Mouse (Mus musculus) embryonic facial prominence, embryonic 15.5 days (tissue): ENCODE data around the gene Foxj2. TPM values are rescaled to one million over a fixed set of nuclear protein-coding genes. Genes with fewer than 3 reads are reported as not detected.

ENCODE experiments used
- ATAC-seq: fragments of 200-750 bp; cut with Nextera tagmentation; 2 replicates; pipeline ENCODE4 v1.8.0; 2017; ENCODE audit warnings: low read depth, moderate TSS enrichment; ENCODE audit not compliant: insufficient number of reproducible peaks, low FRiP score, low TSS enrichment
- H3K27ac ChIP-seq: fragments of 300-500 bp; sonication (generic); replicated peaks from 2 replicates; pipeline ENCODE4 v1.5.1; 2015; ENCODE audit warnings: mild to moderate bottlenecking, inconsistent platforms
- H3K27me3 ChIP-seq: fragments of 300-500 bp; sonication (generic); 2 replicates; pipeline ENCODE4 v1.6.1; 2015; ENCODE audit warnings: inconsistent platforms
- H3K36me3 ChIP-seq: fragments of 300-500 bp; sonication (generic); 2 replicates; pipeline ENCODE4 v1.6.1; 2015; ENCODE audit warnings: mild to moderate bottlenecking, inconsistent platforms
- H3K4me1 ChIP-seq: fragments of 300-500 bp; sonication (generic); 2 replicates; pipeline ENCODE4 v1.6.1; 2015; ENCODE audit warnings: inconsistent platforms
- H3K4me2 ChIP-seq: fragments of 300-500 bp; sonication (generic); replicated peaks from 2 replicates; pipeline ENCODE4 v1.6.1; 2015; ENCODE audit warnings: mild to moderate bottlenecking, inconsistent platforms
- H3K4me3 ChIP-seq: fragments of 300-500 bp; sonication (generic); replicated peaks from 2 replicates; pipeline ENCODE4 v1.5.1; 2015; ENCODE audit warnings: mild to moderate bottlenecking, inconsistent platforms
- H3K9ac ChIP-seq: fragments of 300-500 bp; sonication (generic); 2 replicates; pipeline ENCODE4 v1.6.1; 2015; ENCODE audit warnings: inconsistent platforms
- H3K9me3 ChIP-seq: fragments of 300-500 bp; sonication (generic); replicated peaks from 2 replicates; pipeline ENCODE4 v1.6.1; 2016; ENCODE audit warnings: inconsistent platforms
- WGBS: fragments of 180-500 bp; shearing (Covaris S2); methylation state at CpG from one replicate; pipeline ENCODE4 v1.1.7; 2015; 5-methylcytosine and 5-hydroxymethylcytosine counted together
- polyA plus RNA-seq: library from polyadenylated mRNA; unstranded; fragments of >200 nt; fragmentation: Nextera tagmentation; extraction: Ambion mirVana; gene quantifications from 2 replicates; pipeline ENCODE4 v1.2.1, GENCODE M21; 2015

Foxj2 gene
- polyA plus RNA-seq, 1 experiment from 2014 or later = 8.3 TPM

DNA sequence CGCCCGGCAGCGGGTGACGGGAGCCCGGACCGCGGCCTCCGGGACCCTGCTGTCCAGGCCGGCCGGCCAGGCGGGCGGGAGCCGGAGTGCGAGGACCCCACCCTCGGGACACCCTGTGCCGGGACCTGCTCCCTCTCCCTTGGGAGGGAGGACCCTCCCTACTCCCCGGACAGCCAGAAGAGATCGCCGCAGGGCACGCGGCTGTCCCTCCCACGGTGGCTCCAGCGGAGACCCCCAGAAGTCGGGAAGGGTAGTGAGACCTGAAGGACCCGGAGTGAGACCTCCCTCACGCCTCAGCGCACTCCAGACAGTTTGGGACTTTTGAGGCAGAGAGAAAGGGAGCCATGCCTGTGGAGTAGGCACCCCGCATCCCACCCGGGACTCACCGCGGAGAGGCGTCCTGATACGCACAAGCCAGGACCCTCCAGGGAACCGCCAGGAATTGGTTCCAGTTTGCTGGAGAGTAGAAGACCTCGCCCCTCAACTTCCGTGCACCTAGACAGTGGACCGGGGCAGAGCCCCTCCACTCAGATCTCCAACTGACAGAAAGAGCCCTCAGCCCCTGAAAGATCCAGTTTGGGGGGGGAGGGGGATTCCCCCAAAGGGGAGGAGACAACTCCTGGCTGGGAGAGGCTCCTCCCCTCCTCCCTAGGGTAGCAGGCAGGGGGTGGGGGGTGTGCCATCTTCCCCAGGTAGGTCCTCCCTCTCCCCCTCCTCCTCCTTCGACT is 521 bp downstream of the Foxj2 start:
- Histone ChIP-seq H3K27ac (peak overlapping the region; percentile 82), H3K4me3 (peak overlapping the region; percentile 89), H3K4me1 (peaks cover 35% of the 10 kb centered on the region), H3K4me2 (peak overlapping the region; percentile 73), H3K36me3 (no peaks in the 10 kb centered on the region), H3K9me3 (no peaks in the 10 kb centered on the region), H3K27me3 (no peaks in the 10 kb centered on the region), H3K9ac (peak overlapping the region; percentile 94)
- under 1% methylated on average over 37 of the region's 38 CpGs for WGBS
- ATAC-seq = peak; percentile 63

DNA sequence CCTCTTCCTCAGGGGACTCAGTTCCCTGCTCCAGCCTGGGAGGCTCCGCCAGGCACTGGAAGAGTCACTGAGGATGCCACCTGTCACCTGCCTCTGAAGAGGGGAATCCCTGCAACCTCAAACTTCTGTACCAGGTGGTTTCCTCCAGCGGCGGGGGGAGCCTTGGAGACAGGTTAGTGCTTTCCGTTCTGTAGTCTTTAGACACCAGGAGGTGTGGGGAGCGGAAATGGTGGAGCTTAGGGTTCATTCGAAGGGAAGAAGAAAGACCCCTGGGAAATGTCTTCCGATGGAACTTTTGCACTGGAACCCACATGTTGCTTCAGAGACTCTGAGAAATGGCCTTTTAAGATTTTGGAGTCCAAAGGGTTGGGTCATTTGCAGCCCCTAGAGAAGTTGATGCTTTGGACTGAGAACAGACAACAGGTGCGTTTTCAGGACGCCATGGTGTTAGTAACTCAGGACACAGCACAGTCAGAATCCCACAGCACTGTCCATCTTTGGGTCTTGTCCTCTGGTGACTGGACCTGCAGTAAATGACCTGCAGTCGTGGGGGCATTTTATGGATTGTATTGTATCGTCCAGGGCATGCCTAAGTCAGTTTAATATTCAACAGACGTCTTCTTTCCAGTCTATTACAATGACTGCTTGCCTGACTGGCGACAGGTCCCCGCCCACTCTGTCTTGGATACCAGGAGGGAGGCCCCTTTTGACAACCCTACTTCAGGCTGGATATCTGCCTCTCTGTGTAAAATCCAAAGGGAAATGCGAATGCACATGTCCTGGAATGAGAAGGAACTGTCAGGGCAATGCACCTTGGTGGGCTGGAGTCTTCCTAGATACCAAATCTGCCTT is 1.3 kb downstream of the Foxj2 start:
- Histone ChIP-seq H3K27ac (no peak overlapping the region), H3K9me3 (no peaks in the 10 kb centered on the region), H3K4me3 (peak overlapping the region; percentile 89), H3K9ac (peak overlapping the region; percentile 94), H3K4me2 (peak overlapping the region; percentile 73), H3K27me3 (no peaks in the 10 kb centered on the region), H3K4me1 (peaks cover 43% of the 10 kb centered on the region), H3K36me3 (no peaks in the 10 kb centered on the region)
- WGBS = 27% methylated on average over 15 of the region's 15 CpGs
- no peak for ATAC-seq

DNA sequence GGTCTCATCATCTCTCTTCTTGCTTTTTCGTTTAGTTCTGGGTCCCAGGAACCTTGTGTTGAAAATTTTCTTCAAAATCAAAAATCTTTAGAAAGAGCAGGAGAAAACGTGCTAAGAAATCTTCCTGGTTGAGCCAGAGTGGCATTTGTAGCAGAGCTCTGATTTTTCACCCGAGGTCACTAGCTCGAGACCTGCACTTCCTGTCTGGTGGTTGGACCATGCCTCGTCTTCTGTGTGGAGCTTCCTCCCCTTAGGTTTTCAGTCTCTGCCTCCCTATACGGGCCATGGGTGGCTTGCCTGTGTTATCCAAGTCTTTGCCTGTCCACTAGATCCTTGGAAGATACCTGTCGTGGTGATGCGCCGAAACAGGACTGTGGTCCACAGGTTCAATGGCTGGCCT is 2.1 kb downstream of the Foxj2 start:
- Histone ChIP-seq H3K4me2 (0 out of 2 replicates have a peak overlapping the region, but pooled peaks have one; percentile 13), H3K36me3 (no peaks in the 10 kb centered on the region), H3K4me3 (peak overlapping the region; percentile 89), H3K27ac (no peak overlapping the region), H3K9me3 (no peaks in the 10 kb centered on the region), H3K9ac (no peak overlapping the region), H3K4me1 (peaks cover 51% of the 10 kb centered on the region), H3K27me3 (no peaks in the 10 kb centered on the region)
- ATAC-seq = no peak
- 68% methylated on average over 9 of the region's 9 CpGs for WGBS

DNA sequence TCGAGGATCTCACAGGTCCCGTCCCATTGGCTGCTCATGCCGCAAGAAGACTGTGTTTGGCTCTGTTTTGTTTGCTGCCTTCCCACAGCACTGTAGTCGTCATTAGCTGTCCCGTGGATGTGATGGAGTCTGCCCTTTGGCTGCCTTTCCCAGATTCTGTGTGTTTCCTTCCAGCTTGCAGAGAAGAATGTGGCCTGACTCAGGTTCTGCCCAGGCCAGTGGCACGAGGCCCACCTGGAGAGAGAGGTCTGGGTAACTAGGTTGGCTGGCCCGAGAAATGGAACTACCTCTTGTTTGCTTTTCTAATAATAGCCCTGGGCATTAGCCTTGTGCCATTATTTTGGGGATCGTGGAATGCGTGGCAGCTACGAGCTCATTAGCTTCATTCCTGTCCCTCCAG is 4.4 kb downstream of the Foxj2 start:
- H3K9ac ChIP-seq = no peak overlapping the region
- H3K27ac ChIP-seq = no peak overlapping the region
- WGBS = 55% methylated on average over 10 of the region's 10 CpGs
- no peaks in the 10 kb centered on the region for H3K27me3 ChIP-seq
- H3K9me3 ChIP-seq = no peaks in the 10 kb centered on the region
- H3K4me2 ChIP-seq = no peak overlapping the region
- peaks cover 8% of the 10 kb centered on the region for H3K36me3 ChIP-seq
- peaks cover 51% of the 10 kb centered on the region for H3K4me1 ChIP-seq
- no peak for ATAC-seq
- H3K4me3 ChIP-seq = no peak overlapping the region

DNA sequence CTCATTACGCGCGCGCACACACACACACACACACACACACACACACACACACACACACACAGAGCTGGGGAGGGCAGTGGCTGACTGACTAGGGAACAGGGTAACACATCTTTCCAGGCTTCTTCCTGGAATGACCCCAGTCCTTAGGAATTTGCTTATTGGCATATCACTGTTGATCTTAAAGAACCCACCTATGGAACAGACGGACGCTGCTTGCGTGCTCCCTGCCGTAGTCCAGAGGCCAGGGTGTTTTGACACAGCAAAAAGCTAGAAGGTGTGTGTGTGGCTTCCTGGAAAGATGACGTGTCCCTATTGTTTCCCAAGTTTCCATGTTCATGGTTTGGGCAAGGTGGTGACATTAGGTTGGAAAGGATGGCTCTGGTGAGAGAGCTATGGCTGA is 5.5 kb downstream of the Foxj2 start:
- peaks cover 15% of the 10 kb centered on the region for H3K36me3 ChIP-seq
- WGBS = 83% methylated on average over 9 of the region's 9 CpGs
- H3K27ac ChIP-seq = no peak overlapping the region
- no peak overlapping the region for H3K9ac ChIP-seq
- peaks cover 51% of the 10 kb centered on the region for H3K4me1 ChIP-seq
- no peaks in the 10 kb centered on the region for H3K9me3 ChIP-seq
- H3K4me2 ChIP-seq = no peak overlapping the region; the same call in 1 of the 2 replicates
- ATAC-seq = no peak
- no peak overlapping the region for H3K4me3 ChIP-seq
- no peaks in the 10 kb centered on the region for H3K27me3 ChIP-seq

DNA sequence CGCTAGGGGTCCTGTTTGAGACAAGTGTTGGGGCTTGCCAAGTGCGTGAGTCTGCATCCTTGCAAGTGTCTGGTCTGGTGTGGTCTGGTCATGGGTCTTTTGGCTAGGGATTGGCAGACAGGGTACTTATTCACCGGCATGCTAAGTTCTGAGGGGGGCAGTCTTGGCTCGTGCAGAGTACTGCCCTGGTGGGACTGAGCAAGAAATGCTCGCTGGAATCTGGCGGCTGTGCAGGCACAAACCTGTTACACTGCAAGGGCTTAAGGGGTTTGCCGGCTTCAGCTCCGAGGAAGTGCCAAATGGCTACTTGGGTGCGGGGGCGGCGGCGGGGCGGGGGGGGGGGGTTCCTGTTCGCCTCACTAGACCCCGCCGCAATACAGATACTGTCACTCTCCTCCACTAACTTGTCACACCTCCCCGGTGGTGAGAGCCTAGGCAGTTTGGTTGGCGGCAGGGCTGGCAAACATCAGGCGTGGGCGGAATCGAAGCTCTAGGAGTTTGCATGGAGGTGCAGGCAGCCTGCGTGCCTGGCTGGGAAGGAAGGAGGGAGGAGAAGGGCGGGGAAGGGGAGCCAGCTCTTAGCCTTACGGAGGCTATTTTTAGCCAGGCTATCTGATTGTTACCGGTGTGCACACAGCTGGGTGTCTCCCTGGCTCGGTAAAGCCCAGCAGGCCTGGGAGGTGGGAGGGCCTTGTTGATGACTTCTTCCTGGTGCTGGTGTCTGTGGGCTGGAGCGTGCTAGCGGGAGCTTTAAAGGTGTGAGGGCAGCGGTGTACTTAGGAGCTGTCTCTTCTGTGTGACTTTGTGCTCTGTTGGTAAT is 6.4 kb downstream of the Foxj2 start:
- H3K4me2 ChIP-seq = peak overlapping the region; percentile 63
- no peaks in the 10 kb centered on the region for H3K9me3 ChIP-seq
- peaks cover 23% of the 10 kb centered on the region for H3K36me3 ChIP-seq
- ATAC-seq = peak; percentile 74
- WGBS = 2% methylated on average over 29 of the region's 29 CpGs
- peaks cover 44% of the 10 kb centered on the region for H3K4me1 ChIP-seq
- no peaks in the 10 kb centered on the region for H3K27me3 ChIP-seq
- H3K9ac ChIP-seq = 0 out of 2 replicates have a peak overlapping the region, but pooled peaks have one; percentile 9
- H3K4me3 ChIP-seq = peak overlapping the region; percentile 42
- peak overlapping the region; percentile 79 for H3K27ac ChIP-seq

DNA sequence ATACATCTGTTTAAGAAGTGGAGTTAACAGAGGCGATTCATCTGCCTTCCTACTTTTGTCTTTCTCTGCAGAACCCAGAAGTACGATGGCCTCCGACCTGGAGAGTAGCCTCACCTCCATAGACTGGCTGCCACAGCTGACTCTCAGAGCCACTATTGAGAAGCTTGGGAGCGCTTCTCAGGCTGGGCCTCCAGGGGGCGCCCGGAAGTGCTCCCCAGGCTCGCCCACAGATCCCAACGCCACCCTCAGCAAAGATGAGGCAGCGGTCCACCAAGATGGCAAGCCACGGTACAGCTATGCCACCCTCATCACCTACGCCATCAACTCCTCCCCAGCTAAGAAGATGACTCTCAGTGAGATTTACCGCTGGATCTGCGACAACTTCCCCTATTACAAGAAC is 8.4 kb downstream of the Foxj2 start:
- ATAC-seq = no peak
- Histone ChIP-seq H3K36me3 (peaks cover 39% of the 10 kb centered on the region), H3K4me3 (no peak overlapping the region), H3K9me3 (no peaks in the 10 kb centered on the region), H3K9ac (no peak overlapping the region), H3K4me1 (peaks cover 26% of the 10 kb centered on the region), H3K27me3 (no peaks in the 10 kb centered on the region), H3K27ac (no peak overlapping the region), H3K4me2 (no peak overlapping the region)
- WGBS = 49% methylated on average over 13 of the region's 13 CpGs

DNA sequence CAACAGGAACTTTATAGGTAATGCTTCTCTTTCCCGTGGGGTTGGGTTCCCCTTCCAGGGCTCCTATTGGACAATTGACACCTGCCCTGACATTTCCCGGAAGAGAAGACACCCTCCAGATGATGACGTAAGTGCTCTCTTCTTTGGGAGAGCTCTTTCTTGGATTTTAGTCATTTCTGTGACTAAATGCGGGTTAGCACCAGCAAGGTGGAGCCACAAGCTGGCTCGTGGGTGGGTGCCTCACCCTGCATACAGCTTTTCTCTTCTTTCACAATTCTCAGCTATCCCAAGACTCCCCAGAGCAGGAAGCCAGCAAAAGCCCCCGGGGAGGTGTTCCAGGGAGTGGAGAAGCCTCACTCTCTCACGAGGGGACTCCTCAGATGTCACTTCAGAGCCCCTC is 13.2 kb downstream of the Foxj2 start:
- Histone ChIP-seq H3K27ac (no peak overlapping the region), H3K36me3 (peaks cover 84% of the 10 kb centered on the region), H3K27me3 (no peaks in the 10 kb centered on the region), H3K4me1 (no peaks in the 10 kb centered on the region), H3K4me2 (no peak overlapping the region), H3K4me3 (no peak overlapping the region), H3K9ac (no peak overlapping the region), H3K9me3 (no peaks in the 10 kb centered on the region)
- 71% methylated on average over 7 of the region's 7 CpGs for WGBS
- no peak for ATAC-seq

DNA sequence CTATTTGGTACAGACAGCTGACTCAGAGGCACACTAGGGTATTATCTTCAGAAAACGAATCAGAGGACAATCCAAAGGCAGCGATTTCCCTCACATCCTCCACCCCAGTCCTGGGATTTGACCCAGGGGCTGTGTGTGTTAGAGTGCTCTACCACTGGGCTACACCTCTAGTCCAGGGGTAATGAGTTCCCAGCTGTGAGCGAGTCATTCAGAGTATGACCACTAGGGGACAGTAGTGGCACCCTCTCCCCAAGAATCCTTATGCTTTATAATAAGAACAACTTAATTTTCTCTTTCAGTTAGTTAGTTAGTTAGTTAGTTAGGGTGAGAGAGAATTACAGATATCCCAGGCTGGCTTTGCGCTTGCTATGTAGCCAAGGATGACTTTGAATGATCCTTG is 14.7 kb downstream of the Foxj2 start:
- H3K27ac ChIP-seq = no peak overlapping the region
- 70% methylated on average over 4 of the region's 4 CpGs for WGBS
- no peaks in the 10 kb centered on the region for H3K9me3 ChIP-seq
- no peak overlapping the region for H3K9ac ChIP-seq
- no peak for ATAC-seq
- no peaks in the 10 kb centered on the region for H3K27me3 ChIP-seq
- no peak overlapping the region for H3K4me3 ChIP-seq
- H3K36me3 ChIP-seq = peaks cover 88% of the 10 kb centered on the region
- H3K4me1 ChIP-seq = no peaks in the 10 kb centered on the region
- no peak overlapping the region for H3K4me2 ChIP-seq

DNA sequence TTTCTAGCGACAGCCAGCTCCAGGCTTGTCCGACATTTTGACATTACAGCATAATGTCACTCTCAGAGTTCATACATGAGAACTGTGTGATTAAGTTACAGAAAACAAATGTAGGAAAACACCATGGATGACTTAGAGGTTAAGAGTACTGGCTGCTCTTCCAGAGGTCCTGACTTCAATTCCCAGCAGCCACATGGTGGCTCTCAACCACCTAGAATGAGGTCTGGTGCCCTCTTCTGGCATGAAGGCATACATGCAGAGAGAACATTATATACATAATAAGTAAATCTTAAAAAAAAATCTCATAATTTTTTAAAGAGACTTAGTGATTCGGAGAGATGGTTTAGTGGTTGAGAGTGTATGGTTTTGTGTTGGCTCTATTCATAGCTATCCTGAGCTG is 17.3 kb downstream of the Foxj2 start:
- WGBS = 96% methylated on average over 3 of the region's 3 CpGs
- Histone ChIP-seq H3K27ac (no peak overlapping the region), H3K36me3 (peaks cover 96% of the 10 kb centered on the region), H3K9me3 (no peaks in the 10 kb centered on the region), H3K4me3 (no peak overlapping the region), H3K4me2 (no peak overlapping the region), H3K27me3 (no peaks in the 10 kb centered on the region), H3K4me1 (no peaks in the 10 kb centered on the region), H3K9ac (no peak overlapping the region)
- no peak for ATAC-seq

DNA sequence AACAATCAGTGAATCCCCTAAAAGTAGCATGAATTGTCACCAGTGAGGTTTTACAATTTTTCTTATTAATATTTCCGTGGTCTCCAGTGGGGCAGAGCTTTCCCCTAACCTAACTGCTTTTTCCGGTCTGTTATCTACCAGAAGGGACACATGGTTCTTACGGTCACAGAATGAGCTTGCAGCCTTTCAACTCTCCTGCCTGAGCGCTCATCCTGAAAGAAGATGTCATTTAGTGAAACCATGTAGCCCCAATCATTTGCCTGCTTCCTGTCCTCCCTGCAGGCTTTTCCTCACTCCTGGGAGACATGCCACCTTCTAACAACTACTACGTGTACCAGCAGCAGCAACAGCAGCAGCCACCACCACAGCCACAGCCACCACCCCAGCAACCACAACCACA is 17.8 kb downstream of the Foxj2 start:
- Histone ChIP-seq H3K4me3 (no peak overlapping the region), H3K9me3 (no peaks in the 10 kb centered on the region), H3K27me3 (no peaks in the 10 kb centered on the region), H3K27ac (no peak overlapping the region), H3K4me1 (no peaks in the 10 kb centered on the region), H3K4me2 (no peak overlapping the region), H3K9ac (no peak overlapping the region), H3K36me3 (peaks cover 91% of the 10 kb centered on the region)
- 91% methylated on average over 5 of the region's 5 CpGs for WGBS
- no peak for ATAC-seq
